Mouse (Mus musculus) intestine, embryonic 14.5 days (tissue): Measurements from ENCODE around the gene Hrk. TPM values are rescaled to one million over a fixed set of nuclear protein-coding genes. Genes with fewer than 3 reads are reported as not detected.

Experiments
- ATAC-seq: fragments of 200-750 bp; cut with Nextera tagmentation; replicated peaks from 2 replicates; pipeline ENCODE4 v1.8.0; 2017; ENCODE audit warnings: low read depth, moderate number of reproducible peaks, moderate TSS enrichment, moderate library complexity; ENCODE audit not compliant: low FRiP score, low TSS enrichment
- DNase-seq: peaks from one replicate; pipeline ENCODE4 v3.0.0-alpha.2; 2018; ENCODE audit warnings: low spot score
- H3K27ac ChIP-seq: fragments of 300-500 bp; sonication (generic); 2 replicates; pipeline ENCODE4 v1.5.1; 2014; ENCODE audit warnings: low read depth, mild to moderate bottlenecking, control low read depth
- H3K27me3 ChIP-seq: fragments of 300-500 bp; sonication (generic); replicated peaks from 2 replicates; pipeline ENCODE4 v1.6.1; 2014; ENCODE audit warnings: low read length, control low read depth; ENCODE audit not compliant: control insufficient read depth, insufficient read depth
- H3K36me3 ChIP-seq: fragments of 300-500 bp; sonication (generic); 2 replicates; pipeline ENCODE4 v1.6.1; 2014; ENCODE audit warnings: low read length, control low read depth; ENCODE audit not compliant: control insufficient read depth, insufficient read depth
- H3K4me1 ChIP-seq: fragments of 300-500 bp; sonication (generic); replicated peaks from 2 replicates; pipeline ENCODE4 v1.6.1; 2014; ENCODE audit warnings: low read length, control low read depth, mixed read lengths; ENCODE audit not compliant: control insufficient read depth, insufficient read depth
- H3K4me2 ChIP-seq: fragments of 300-500 bp; sonication (generic); 2 replicates; pipeline ENCODE4 v1.6.1; 2014; ENCODE audit warnings: low read length
- H3K4me3 ChIP-seq: fragments of 300-500 bp; sonication (generic); 2 replicates; pipeline ENCODE4 v1.5.1; 2014; ENCODE audit warnings: low read depth, low read length, control low read depth, mixed read lengths
- H3K9ac ChIP-seq: fragments of 300-500 bp; sonication (generic); 2 replicates; pipeline ENCODE4 v1.6.1; 2014; ENCODE audit warnings: mild to moderate bottlenecking, low read length
- H3K9me3 ChIP-seq: fragments of 300-500 bp; sonication (generic); 2 replicates; pipeline ENCODE4 v1.6.1; 2016; ENCODE audit warnings: low read length, control low read depth; ENCODE audit not compliant: control insufficient read depth
- whole genome bisulfite sequencing: fragments of 180-500 bp; shearing (Covaris S2); extraction: QIAGEN DNeasy Blood & Tissue Kit; methylation state at CpG from one replicate; pipeline ENCODE4 v1.1.7; 2014; 5-methylcytosine and 5-hydroxymethylcytosine counted together
- polyA plus RNA-seq: library from polyadenylated mRNA; unstranded; fragments of >200 nt; fragmentation: Nextera tagmentation; extraction: Ambion mirVana; gene quantifications from 2 replicates; pipeline ENCODE4 v1.2.1, GENCODE M21; 2014

Hrk gene
- polyA plus RNA-seq, 1 experiment from 2014 or later = 0.28 TPM

- Histone ChIP-seq H3K4me1 (peaks cover 22% of the 10 kb centered on the region), H3K36me3 (no peaks in the 10 kb centered on the region), H3K27ac (no peak overlapping the region), H3K9me3 (peaks cover 4% of the 10 kb centered on the region; the same call in 1 of the 2 replicates), H3K9ac (no peak overlapping the region), H3K4me2 (peak overlapping the region; percentile 49), H3K4me3 (peak overlapping the region; percentile 34), H3K27me3 (peaks cover 86% of the 10 kb centered on the region)
- WGBS = 1% methylated on average over 25 of the region's 25 CpGs
- DNase-seq = peak; percentile 62
- no peak for ATAC-seq
Observed at GRCm38 (mm10) chr5:118170888-118171529, 6.6 kb downstream of the Hrk start.

DNA sequence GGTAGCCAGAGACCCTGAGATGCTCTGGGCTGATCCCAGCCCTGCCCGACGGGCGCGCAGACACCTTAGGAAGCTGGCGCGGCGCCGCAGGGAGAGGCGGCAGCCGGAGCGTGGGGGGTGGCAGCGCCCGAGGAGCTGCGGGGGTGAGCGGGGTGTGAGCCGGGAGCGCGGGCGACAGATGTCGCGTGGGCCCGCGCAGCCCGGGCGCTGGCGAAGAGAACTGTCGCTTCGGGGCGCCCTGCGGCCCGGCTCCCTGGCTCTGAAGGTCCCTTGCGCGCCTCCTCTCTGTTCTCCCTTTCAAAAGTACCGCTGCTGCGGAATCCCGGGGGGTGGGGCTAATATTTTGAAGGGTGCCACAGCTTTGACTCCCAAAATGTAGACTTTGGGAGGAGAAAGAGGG lies 7.2 kb downstream of the Hrk start:
- H3K27me3 ChIP-seq = peaks cover 79% of the 10 kb centered on the region
- H3K4me2 ChIP-seq = peak overlapping the region; percentile 49
- WGBS = under 1% methylated on average over 36 of the region's 36 CpGs
- H3K9me3 ChIP-seq = peaks cover 4% of the 10 kb centered on the region; the same call in 1 of the 2 replicates
- H3K4me1 ChIP-seq = peaks cover 22% of the 10 kb centered on the region
- H3K27ac ChIP-seq = no peak overlapping the region
- peak overlapping the region; percentile 34 for H3K4me3 ChIP-seq
- no peak overlapping the region for H3K9ac ChIP-seq
- no peak for ATAC-seq
- no peak for DNase-seq
- H3K36me3 ChIP-seq = no peaks in the 10 kb centered on the region

GRCm38 (mm10) chr5:118172078-118172723 lies 7.8 kb downstream of the Hrk start:
- H3K4me2 ChIP-seq = peak overlapping the region; percentile 49
- H3K9me3 ChIP-seq = peaks cover 4% of the 10 kb centered on the region; the same call in 1 of the 2 replicates
- H3K27me3 ChIP-seq = peaks cover 76% of the 10 kb centered on the region
- H3K36me3 ChIP-seq = no peaks in the 10 kb centered on the region
- H3K27ac ChIP-seq = no peak overlapping the region
- whole genome bisulfite sequencing = under 1% methylated on average over 27 of the region's 27 CpGs
- DNase-seq = peak; percentile 71
- peaks cover 22% of the 10 kb centered on the region for H3K4me1 ChIP-seq
- peak overlapping the region; percentile 34 for H3K4me3 ChIP-seq
- no peak for ATAC-seq
- H3K9ac ChIP-seq = no peak overlapping the region

DNA sequence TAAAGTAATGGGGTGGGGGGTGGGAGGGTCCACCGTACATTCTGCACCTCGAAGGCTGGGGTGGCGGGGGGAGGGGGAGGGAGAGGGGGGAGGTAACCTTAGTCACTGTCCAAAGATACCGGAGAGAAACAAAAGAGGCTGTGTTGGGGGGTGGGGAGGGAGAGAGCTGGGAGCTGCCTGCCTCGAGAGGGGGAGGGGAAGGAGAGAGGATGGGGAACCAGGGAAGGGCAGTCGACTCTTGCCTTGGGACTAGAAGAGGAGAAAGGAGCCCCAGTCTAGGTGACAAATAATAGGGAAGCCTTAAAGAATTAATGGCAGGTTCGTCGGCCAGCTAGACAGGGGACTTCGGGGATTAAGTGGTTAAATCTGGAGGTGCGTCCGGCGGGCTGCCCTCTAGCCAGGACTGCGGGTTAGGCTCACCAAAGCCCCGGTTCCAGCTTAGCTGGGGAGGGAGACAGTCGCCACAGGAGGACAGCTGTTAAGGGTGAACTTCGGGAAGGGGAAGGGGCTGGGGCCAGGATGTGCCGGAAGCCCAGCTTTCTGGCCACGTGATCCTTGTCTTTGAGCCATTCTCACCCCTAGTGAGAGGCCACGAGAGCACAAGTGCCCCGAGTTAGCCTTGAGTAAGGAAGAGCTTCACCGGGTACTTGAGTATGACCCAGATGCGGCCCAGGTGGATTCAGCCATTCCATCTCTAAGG lies 10.0 kb downstream of the Hrk start:
- peak overlapping the region; percentile 12; the same call in 1 of the 2 replicates for H3K4me3 ChIP-seq

GRCm38 (mm10) chr5:118175137-118175536 lies 10.7 kb downstream of the Hrk start:
- H3K9ac ChIP-seq = no peak overlapping the region
- DNase-seq (no peak), ATAC-seq (no peak)
- WGBS = 14% methylated on average over 2 of the region's 2 CpGs
- H3K4me3 ChIP-seq = no peak overlapping the region
- peaks cover 48% of the 10 kb centered on the region for H3K27me3 ChIP-seq
- peak overlapping the region; percentile 43; the same call in 1 of the 2 replicates for H3K4me2 ChIP-seq
- peaks cover 17% of the 10 kb centered on the region for H3K4me1 ChIP-seq
- H3K27ac ChIP-seq = no peak overlapping the region
- no peaks in the 10 kb centered on the region for H3K36me3 ChIP-seq
- H3K9me3 ChIP-seq = peaks cover 4% of the 10 kb centered on the region; the same call in 1 of the 2 replicates

More for the DNA sequence above, 10.0 kb downstream of the Hrk start:
- DNase-seq = peak; percentile 60
- no peaks in the 10 kb centered on the region for H3K36me3 ChIP-seq
- H3K4me2 ChIP-seq = peak overlapping the region; percentile 43
- peaks cover 4% of the 10 kb centered on the region; the same call in 1 of the 2 replicates for H3K9me3 ChIP-seq
- peaks cover 55% of the 10 kb centered on the region for H3K27me3 ChIP-seq
- WGBS = under 1% methylated on average over 22 of the region's 22 CpGs
- no peak overlapping the region for H3K27ac ChIP-seq
- peaks cover 19% of the 10 kb centered on the region for H3K4me1 ChIP-seq
- H3K9ac ChIP-seq = no peak overlapping the region
- ATAC-seq = 0 out of 2 replicates have a peak, but pooled peaks have one; percentile 14

- peaks cover 4% of the 10 kb centered on the region; the same call in 1 of the 2 replicates for H3K9me3 ChIP-seq
- peaks cover 6% of the 10 kb centered on the region for H3K4me1 ChIP-seq
- WGBS = 72% methylated on average over 7 of the region's 7 CpGs
- peaks cover 24% of the 10 kb centered on the region for H3K27me3 ChIP-seq
- no peak overlapping the region for H3K4me2 ChIP-seq
- H3K27ac ChIP-seq = no peak overlapping the region
- H3K4me3 ChIP-seq = no peak overlapping the region
- DNase-seq = no peak
- H3K9ac ChIP-seq = no peak overlapping the region
- H3K36me3 ChIP-seq = no peaks in the 10 kb centered on the region
- no peak for ATAC-seq
Observed at GRCm38 (mm10) chr5:118177640-118178039, 13.2 kb downstream of the Hrk start.

GRCm38 (mm10) chr5:118186903-118187633 lies 22.6 kb downstream of the Hrk start:
- WGBS = 84% methylated on average over 9 of the region's 9 CpGs
- Histone ChIP-seq H3K4me3 (no peak overlapping the region), H3K9me3 (no peaks in the 10 kb centered on the region), H3K27ac (no peak overlapping the region), H3K9ac (no peak overlapping the region), H3K27me3 (0 out of 2 replicates have a peak, but pooled peaks cover 3% of the 10 kb centered on the region), H3K36me3 (no peaks in the 10 kb centered on the region), H3K4me2 (no peak overlapping the region), H3K4me1 (no peaks in the 10 kb centered on the region)
- DNase-seq (no peak), ATAC-seq (no peak)

- Histone ChIP-seq H3K27ac (no peak overlapping the region), H3K4me3 (no peak overlapping the region), H3K36me3 (no peaks in the 10 kb centered on the region), H3K27me3 (0 out of 2 replicates have a peak, but pooled peaks cover 8% of the 10 kb centered on the region), H3K9ac (no peak overlapping the region), H3K4me1 (no peaks in the 10 kb centered on the region), H3K4me2 (no peak overlapping the region), H3K9me3 (no peaks in the 10 kb centered on the region)
- ATAC-seq (no peak), DNase-seq (no peak)
- WGBS = 52% methylated on average over 6 of the region's 6 CpGs
Observed at GRCm38 (mm10) chr5:118188356-118188755, 23.9 kb downstream of the Hrk start.
